Mouse (Mus musculus): Measurements from ENCODE around the gene Ilf3. TPM values are rescaled to one million over a fixed set of nuclear protein-coding genes. Genes with fewer than 3 reads are reported as not detected.

The Ilf3 gene
- total and polyA plus RNA-seq, 3 experiments = 22.6 to 29.0 (median 27.7) TPM

- H3K27me3 ChIP-seq (ENCODE audit: control insufficient read depth, insufficient read depth, low read length) = no peaks in the 10 kb centered on the region
Measured at GRCm38 (mm10) chr9:21409592-21410317, 42.1 kb downstream of the Ilf3 start.

GRCm38 (mm10) chr9:21411669-21412550, 44.2 kb downstream of the Ilf3 start, which contains the start of gene Qtrt1:
Gene Qtrt1, plus strand, starts transcription at chr9:21411837.
- peaks cover 1% of the 10 kb centered on the region; the same call in 1 of the 2 replicates for H3K4me1 ChIP-seq (ENCODE audit: control insufficient read depth, insufficient read depth, low read length)
- peak; percentile 79 to 87 for DNase-seq
- H3K36me3 ChIP-seq (ENCODE audit: control insufficient read depth, insufficient read depth, low read length) = no peaks in the 10 kb centered on the region
- peak within 1 kb of the TSS; percentile 77 for H3K4me3 ChIP-seq
- WGBS = 2% methylated on average over 53 of the region's 53 CpGs
- intact Hi-C loops (cut with DNase I) = loop anchor here (1.0 to 5.0 kb wide), 2 partner anchors 54 to 170 kb away; no protein-coding TSS in a partner anchor
- peak within 1 kb of the TSS; percentile 94 for H3K9ac ChIP-seq (ENCODE audit: low read depth, low read length)
- TF ChIP-seq CTCF (IDR thresholded peaks at IDR 0.05) (no peak), EP300 (IDR thresholded peaks at IDR 0.05; ENCODE audit: insufficient read depth, low read depth, low read length) (no peak; the same call in 1 of the 2 replicates), POLR2A (IDR thresholded peaks at IDR 0.05; ENCODE audit: insufficient read depth, low read depth, low read length) (peak; percentile 60)
- peak within 1 kb of the TSS; percentile 42; the same call in 1 of the 2 replicates for H3K27ac ChIP-seq
- H3K27me3 ChIP-seq (ENCODE audit: control insufficient read depth, insufficient read depth, low read length) = no peaks in the 10 kb centered on the region
- no peaks in the 10 kb centered on the region for H3K79me2 ChIP-seq (replicated peaks; ENCODE audit: control insufficient read depth, insufficient read depth, low read length)

More at GRCm38 (mm10) chr9:21409592-21410317, 42.1 kb downstream of the Ilf3 start:
- DNase-seq = peak; percentile 77 to 87
- Histone ChIP-seq H3K27ac (no peak overlapping the region), H3K79me2 (replicated peaks; ENCODE audit: control insufficient read depth, insufficient read depth, low read length) (no peaks in the 10 kb centered on the region), H3K4me1 (ENCODE audit: control insufficient read depth, insufficient read depth, low read length) (peaks cover 1% of the 10 kb centered on the region; the same call in 1 of the 2 replicates), H3K36me3 (ENCODE audit: control insufficient read depth, insufficient read depth, low read length) (no peaks in the 10 kb centered on the region), H3K4me3 (no peak overlapping the region), H3K9ac (ENCODE audit: low read depth, low read length) (no peak overlapping the region)
- intact Hi-C loops (cut with DNase I) = loop anchor here (1.0 to 5.0 kb wide), 3 partner anchors 43 to 167 kb away; no protein-coding TSS in a partner anchor
- WGBS = 34% methylated on average over 9 of the region's 9 CpGs
- TF ChIP-seq EP300 (IDR thresholded peaks at IDR 0.05; ENCODE audit: insufficient read depth, low read depth, low read length) (peak; percentile 84; the same call in 1 of the 2 replicates), POLR2A (IDR thresholded peaks at IDR 0.05; ENCODE audit: insufficient read depth, low read depth, low read length) (no peak), CTCF (IDR thresholded peaks at IDR 0.05) (peak; percentile 87)

GRCm38 (mm10) chr9:21417866-21418265, 50.2 kb downstream of the Ilf3 start:
- H3K36me3 ChIP-seq (ENCODE audit: control insufficient read depth, insufficient read depth, low read length) = no peaks in the 10 kb centered on the region
- 96% methylated on average over 2 of the region's 2 CpGs for WGBS
- TF ChIP-seq CTCF (IDR thresholded peaks at IDR 0.05) (no peak), EP300 (IDR thresholded peaks at IDR 0.05; ENCODE audit: insufficient read depth, low read depth, low read length) (no peak), POLR2A (IDR thresholded peaks at IDR 0.05; ENCODE audit: insufficient read depth, low read depth, low read length) (no peak)
- intact Hi-C loops (cut with DNase I) = no loop called here
- H3K4me3 ChIP-seq = no peak overlapping the region
- H3K27me3 ChIP-seq (ENCODE audit: control insufficient read depth, insufficient read depth, low read length) = no peaks in the 10 kb centered on the region
- no peaks in the 10 kb centered on the region for H3K4me1 ChIP-seq (ENCODE audit: control insufficient read depth, insufficient read depth, low read length)
- H3K9ac ChIP-seq (ENCODE audit: low read depth, low read length) = no peak overlapping the region
- no peak for DNase-seq
- no peaks in the 10 kb centered on the region for H3K79me2 ChIP-seq (replicated peaks; ENCODE audit: control insufficient read depth, insufficient read depth, low read length)
- H3K27ac ChIP-seq = no peak overlapping the region

- Histone ChIP-seq H3K4me3 (no peak overlapping the region), H3K9ac (ENCODE audit: low read depth, low read length) (no peak overlapping the region), H3K27ac (no peak overlapping the region), H3K79me2 (replicated peaks; ENCODE audit: control insufficient read depth, insufficient read depth, low read length) (no peaks in the 10 kb centered on the region), H3K36me3 (ENCODE audit: control insufficient read depth, insufficient read depth, low read length) (no peaks in the 10 kb centered on the region), H3K4me1 (ENCODE audit: control insufficient read depth, insufficient read depth, low read length) (no peaks in the 10 kb centered on the region; the same call in 1 of the 2 replicates), H3K27me3 (ENCODE audit: control insufficient read depth, insufficient read depth, low read length) (no peaks in the 10 kb centered on the region)
- intact Hi-C loops (cut with DNase I) = no loop called here
- no peak for DNase-seq
- no peak for TF ChIP-seq POLR2A (IDR thresholded peaks at IDR 0.05; ENCODE audit: insufficient read depth, low read depth, low read length)
- no peak for TF ChIP-seq EP300 (IDR thresholded peaks at IDR 0.05; ENCODE audit: insufficient read depth, low read depth, low read length)
- TF ChIP-seq CTCF (IDR thresholded peaks at IDR 0.05) = no peak
- 78% methylated on average over 2 of the region's 2 CpGs for WGBS
Measured at GRCm38 (mm10) chr9:21419646-21420045, 52.0 kb downstream of the Ilf3 start.

- peak; percentile 96 to 99 for DNase-seq
- Histone ChIP-seq H3K27me3 (ENCODE audit: control insufficient read depth, insufficient read depth, low read length) (no peaks in the 10 kb centered on the region), H3K36me3 (ENCODE audit: control insufficient read depth, insufficient read depth, low read length) (peaks cover 11% of the 10 kb centered on the region), H3K79me2 (replicated peaks; ENCODE audit: control insufficient read depth, insufficient read depth, low read length) (peaks cover 6% of the 10 kb centered on the region), H3K27ac (peak within 1 kb of the TSS; percentile 97), H3K4me3 (peak within 1 kb of the TSS; percentile 79), H3K9ac (ENCODE audit: low read depth, low read length) (peak within 1 kb of the TSS; percentile 91), H3K4me1 (ENCODE audit: control insufficient read depth, insufficient read depth, low read length) (peaks cover 22% of the 10 kb centered on the region)
- TF ChIP-seq EP300 (IDR thresholded peaks at IDR 0.05; ENCODE audit: insufficient read depth, low read depth, low read length) (no peak), POLR2A (IDR thresholded peaks at IDR 0.05; ENCODE audit: insufficient read depth, low read depth, low read length) (peak; percentile 82), CTCF (IDR thresholded peaks at IDR 0.05) (peak; percentile 24; the same call in 1 of the 2 replicates)
- intact Hi-C loops (cut with DNase I) = loop anchor here (1.0 kb wide), 1 partner anchor 38 kb away; no protein-coding TSS in a partner anchor
- WGBS = under 1% methylated on average over 80 of the region's 82 CpGs
Measured at GRCm38 (mm10) chr9:21424631-21425555, 57.2 kb downstream of the Ilf3 start, which contains the start of gene Dnm2. Gene Dnm2, plus strand, starts transcription at chr9:21424908.

Data from heart, adult 2 months (tissue).